ENCODE assay signal across 8 mouse cellular contexts in the genomic region with DNA sequence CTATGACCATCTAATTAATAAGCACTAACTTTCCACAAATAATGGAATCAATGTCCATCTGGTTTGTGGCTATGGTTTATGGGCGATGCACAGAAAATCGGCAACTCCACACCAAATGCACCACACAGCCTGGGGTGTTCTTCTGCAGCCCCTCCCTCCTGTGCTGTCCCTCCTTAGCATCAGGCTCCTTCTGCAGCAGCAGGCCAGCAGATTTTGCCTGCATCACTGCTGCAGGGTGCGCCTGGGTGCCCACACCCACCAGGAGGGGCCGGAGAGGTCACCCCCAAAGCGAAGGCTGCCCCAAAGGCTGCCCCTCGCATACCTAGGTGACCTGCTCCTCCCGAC. TPM values are rescaled to one million over a fixed set of nuclear protein-coding genes. Genes with fewer than 3 reads are reported as not detected.
DNase-seq lines count a peak whose midpoint lies in the region; ATAC-seq and TF ChIP-seq lines count a peak whose summit lies in the region.

No protein-coding gene starts in this region.

- no peaks in the 10 kb centered on the region for H3K36me3 ChIP-seq in C2C12 (ENCODE audit: control insufficient read depth, insufficient read depth)
- H3K36me3 ChIP-seq in forebrain, embryonic 13.5 days (ENCODE audit: poor library complexity, severe bottlenecking) = no peaks in the 10 kb centered on the region
- no peaks in the 10 kb centered on the region for H3K36me3 ChIP-seq in liver, embryonic 13.5 days

- DNase-seq in gastrocnemius, adult 2 months = no peak
- DNase-seq in gastrocnemius, adult 18-20 months (ENCODE audit: low spot score) = no peak
- no peak for DNase-seq in liver, embryonic 13.5 days
- DNase-seq in gastrocnemius, postnatal 14 days = no peak
- DNase-seq in right cerebral cortex, postnatal 36 days (ENCODE audit: low spot score in 2 of 2) = no peak

- peak overlapping the region; percentile 66 for H3K4me2 ChIP-seq in forebrain, embryonic 13.5 days
- peak overlapping the region; percentile 80 for H3K4me2 ChIP-seq in liver, embryonic 13.5 days

- H3K4me1 ChIP-seq in forebrain, embryonic 13.5 days = peaks cover 25% of the 10 kb centered on the region
- peaks cover 17% of the 10 kb centered on the region for H3K4me1 ChIP-seq in liver, embryonic 13.5 days (replicated peaks)

- no peaks in the 10 kb centered on the region for H3K27me3 ChIP-seq in C2C12 (ENCODE audit: control insufficient read depth, insufficient read depth, insufficient read length)
- peaks cover 14% of the 10 kb centered on the region for H3K27me3 ChIP-seq in forebrain, embryonic 13.5 days
- H3K27me3 ChIP-seq in liver, embryonic 13.5 days = peaks cover 43% of the 10 kb centered on the region

- peak overlapping the region; percentile 97 for H3K27ac ChIP-seq in gastrocnemius, adult 2 months
- H3K27ac ChIP-seq in forebrain, embryonic 13.5 days = peak overlapping the region; percentile 95
- H3K27ac ChIP-seq in liver, embryonic 13.5 days = no peak overlapping the region

- ATAC-seq in forebrain, embryonic 13.5 days = no peak; the same call in 1 of the 2 replicates
- no peak for ATAC-seq in liver, embryonic 13.5 days (ENCODE audit: low read depth)
- ATAC-seq in megakaryocyte-erythroid progenitor cell, adult 5-6 weeks (replicated peaks; ENCODE audit: low FRiP score, low TSS enrichment, poor library complexity, severe bottlenecking) = no peak; the same call in 1 of the 2 replicates

- H3ac ChIP-seq in C2C12 (ENCODE audit: control insufficient read depth, insufficient read length, low read depth) = peak overlapping the region; percentile 59

- TF ChIP-seq CTCF in gastrocnemius, adult 2 months (IDR thresholded peaks at IDR 0.05) = no peak
- TF ChIP-seq CTCF in C2C12 (IDR thresholded peaks at IDR 0.05; ENCODE audit: control insufficient read depth, insufficient read depth, insufficient read length) = no peak

- peaks cover 61% of the 10 kb centered on the region for H3K79me2 ChIP-seq in C2C12 (ENCODE audit: control insufficient read depth, insufficient read depth)

- H3K9me3 ChIP-seq in forebrain, embryonic 13.5 days (replicated peaks) = no peaks in the 10 kb centered on the region
- no peaks in the 10 kb centered on the region for H3K9me3 ChIP-seq in liver, embryonic 13.5 days (replicated peaks)

- WGBS in forebrain, embryonic 13.5 days = 13% methylated on average over 7 of the region's 7 CpGs
- WGBS in liver, embryonic 13.5 days (ENCODE audit: insufficient replicate concordance) = 12% methylated on average over 7 of the region's 7 CpGs

- H3K79me3 ChIP-seq in C2C12 (ENCODE audit: low read depth) = peaks cover 57% of the 10 kb centered on the region

- peak overlapping the region; percentile 95 for H3K9ac ChIP-seq in forebrain, embryonic 13.5 days
- peak overlapping the region; percentile 64; the same call in 1 of the 2 replicates for H3K9ac ChIP-seq in liver, embryonic 13.5 days

- peak overlapping the region; percentile 99 for H3K4me3 ChIP-seq in gastrocnemius, adult 2 months
- H3K4me3 ChIP-seq in C2C12 (ENCODE audit: insufficient read depth, poor library complexity, severe bottlenecking) = peak overlapping the region; percentile 88
- peak overlapping the region; percentile 94 for H3K4me3 ChIP-seq in forebrain, embryonic 13.5 days
- H3K4me3 ChIP-seq in liver, embryonic 13.5 days (replicated peaks) = peak overlapping the region; percentile 66

- intact Hi-C loops in gastrocnemius, adult 2 months (cut with DNase I) = loop anchor here (5.0 to 10.0 kb wide), 3 partner anchors 101 to 251 kb away; no protein-coding TSS in a partner anchor
- intact Hi-C loops in gastrocnemius, postnatal 14 days (cut with DNase I; ENCODE audit: low total_unique reads) = no loop called here

TF ChIP-seq in C2C12, 6 proteins besides CTCF, POLR2A, EP300 and RAD21:
- no peak for TF ChIP-seq MAX (IDR thresholded peaks at IDR 0.05)

RNA-seq across cellular contexts. Expression of a gene that starts 1.3 kb away (rescaled TPM):
- total RNA-seq in gastrocnemius, adult 2 months (2021) = 100 to 1,000 TPM; 112 to 141 TPM
- 100 to 1,000 TPM in 1 of 2 experiments, 10 to 100 TPM in 1; 78.4 to 118 TPM for total RNA-seq in gastrocnemius, adult 18-20 months (2021)
- 50.2 TPM for polyA plus RNA-seq in C2C12 (2012; fragmentation: generic; extraction: Trizol)
- polyA plus RNA-seq in forebrain, embryonic 13.5 days (2015; fragmentation: Nextera tagmentation; extraction: Ambion mirVana) = 85.6 and 94.0 TPM in 2 replicates
- 16.9 and 18.7 TPM in 2 replicates for polyA plus RNA-seq in liver, embryonic 13.5 days (2015; fragmentation: Nextera tagmentation; extraction: Ambion mirVana)
- total RNA-seq in megakaryocyte-erythroid progenitor cell, adult 5-6 weeks (2014; fragmentation: Nextera tagmentation) = 12.0 and 12.6 TPM in 2 replicates
- total RNA-seq in megakaryocyte-erythroid progenitor cell, adult 5-6 weeks (2017) = 12.8 and 23.8 TPM in 2 replicates
- total RNA-seq in gastrocnemius, postnatal 14 days (2021) = 100 to 1,000 TPM; 130 to 152 TPM
